Mouse (Mus musculus) limb, embryonic 14.5 days (tissue): Measurements from ENCODE around the gene Setd2. TPM values are rescaled to one million over a fixed set of nuclear protein-coding genes. Genes with fewer than 3 reads are reported as not detected.

ENCODE experiments used
- ATAC-seq: fragments of 200-750 bp; cut with Nextera tagmentation; 2 replicates; pipeline ENCODE4 v1.8.0; 2017; ENCODE audit warnings: low read depth, moderate number of reproducible peaks, moderate TSS enrichment; ENCODE audit not compliant: low FRiP score
- DNase-seq: peaks from one replicate; pipeline ENCODE4 v3.0.0-alpha.2; 2015; ENCODE audit warnings: low spot score
- H3K27ac ChIP-seq: fragments of 300-500 bp; sonication (generic); replicated peaks from 2 replicates; pipeline ENCODE4 v1.5.1; 2014; ENCODE audit warnings: low read depth, mild to moderate bottlenecking, low read length, moderate library complexity, mixed read lengths
- H3K27me3 ChIP-seq: fragments of 300-500 bp; sonication (generic); 2 replicates; pipeline ENCODE4 v1.6.1; 2014; ENCODE audit warnings: low read length, mixed read lengths; ENCODE audit not compliant: control insufficient read depth, insufficient read depth
- H3K36me3 ChIP-seq: fragments of 300-500 bp; sonication (generic); 2 replicates; pipeline ENCODE4 v1.6.1; 2014; ENCODE audit warnings: mild to moderate bottlenecking, low read length, moderate library complexity, mixed read lengths; ENCODE audit not compliant: control insufficient read depth, insufficient read depth
- H3K4me1 ChIP-seq: fragments of 300-500 bp; sonication (generic); 2 replicates; pipeline ENCODE4 v1.6.1; 2014; ENCODE audit warnings: antibody characterized with exemption, low read length, mixed read lengths; ENCODE audit not compliant: control insufficient read depth, insufficient read depth
- H3K4me2 ChIP-seq: fragments of 300-500 bp; sonication (generic); replicated peaks from 2 replicates; pipeline ENCODE4 v1.6.1; 2014; ENCODE audit warnings: low read depth, mild to moderate bottlenecking, low read length, moderate library complexity; ENCODE audit not compliant: severe bottlenecking
- H3K4me3 ChIP-seq: fragments of 300-500 bp; sonication (generic); replicated peaks from 2 replicates; pipeline ENCODE4 v1.5.1; 2014; ENCODE audit warnings: low read length
- H3K9ac ChIP-seq: fragments of 300-500 bp; sonication (generic); 2 replicates; pipeline ENCODE4 v1.6.1; 2014; ENCODE audit warnings: mild to moderate bottlenecking, low read depth, low read length, moderate library complexity; ENCODE audit not compliant: severe bottlenecking
- H3K9me3 ChIP-seq: fragments of 300-500 bp; sonication (generic); 2 replicates; pipeline ENCODE4 v1.6.1; 2016; ENCODE audit warnings: low read length; ENCODE audit not compliant: control insufficient read depth
- POLR2A ChIP-seq: fragments of 200-500 bp; IDR thresholded peaks from 2 replicates; pipeline ENCODE4 v1.8.0; 2012; ENCODE audit warnings: inconsistent platforms, mild to moderate bottlenecking, moderate library complexity, borderline replicate concordance; ENCODE audit not compliant: insufficient read depth, insufficient read length; ENCODE audit errors: extremely low read depth
- WGBS: fragments of 180-500 bp; shearing (Covaris S2); extraction: QIAGEN DNeasy Blood & Tissue Kit; methylation state at CpG from one replicate; pipeline ENCODE4 v1.1.7; 2014; 5-methylcytosine and 5-hydroxymethylcytosine counted together
- polyA plus RNA-seq, 2 experiments: library from polyadenylated mRNA; depleted of rRNA in 1 of 2; stranded (reverse) in 1 of 2; unstranded in 1 of 2; fragments of >200 nt; fragmentation: Nextera tagmentation in 1 of 2; extraction: Ambion mirVana in 1 of 2; gene quantifications; 2 replicates each; pipeline versions ENCODE4 v1.2.1 to v1.2.3; 2012 to 2014

Gene Setd2
- polyA plus RNA-seq, 2 experiments, result 52.7 to 86.5 TPM

DNA sequence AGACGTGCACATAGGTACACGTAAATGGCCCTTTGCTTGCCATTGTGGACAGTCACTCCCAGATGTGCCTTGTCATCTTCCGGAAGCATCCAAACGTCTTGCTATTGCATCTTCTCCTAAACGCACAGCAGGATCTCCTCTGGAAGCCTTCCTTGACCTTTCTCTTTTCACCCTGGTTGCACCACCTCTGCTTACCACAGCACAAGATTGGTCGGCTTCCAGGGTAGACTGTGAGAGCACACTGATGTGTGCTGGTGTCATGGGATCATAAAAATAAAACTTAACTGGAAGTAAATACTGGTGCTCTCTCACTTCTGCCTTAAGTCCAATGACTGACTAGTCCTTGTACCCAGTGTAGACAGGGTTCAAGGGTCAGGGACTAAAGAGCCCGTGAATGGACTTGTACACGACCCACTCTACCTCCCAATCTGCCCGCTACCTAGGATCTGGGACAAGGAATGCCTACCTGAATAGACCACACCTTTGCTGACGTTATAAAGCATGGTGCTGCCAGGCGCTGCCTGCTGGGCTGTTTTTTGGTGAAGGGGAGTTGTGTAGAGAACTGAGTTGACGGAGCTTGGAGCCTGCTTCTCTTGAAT, 90.3 kb downstream of the Setd2 start:
- no peak overlapping the region for H3K27ac ChIP-seq
- DNase-seq, result no peak
- no peaks in the 10 kb centered on the region for H3K9me3 ChIP-seq
- H3K9ac ChIP-seq, result no peak overlapping the region
- H3K27me3 ChIP-seq, result no peaks in the 10 kb centered on the region
- H3K4me2 ChIP-seq, result no peak overlapping the region
- H3K4me3 ChIP-seq, result no peak overlapping the region
- peaks cover 10% of the 10 kb centered on the region for H3K4me1 ChIP-seq
- ATAC-seq, result no peak
- TF ChIP-seq POLR2A, result no peak
- 84% methylated on average over 12 of the region's 12 CpGs for WGBS
- H3K36me3 ChIP-seq, result peaks cover 44% of the 10 kb centered on the region

DNA sequence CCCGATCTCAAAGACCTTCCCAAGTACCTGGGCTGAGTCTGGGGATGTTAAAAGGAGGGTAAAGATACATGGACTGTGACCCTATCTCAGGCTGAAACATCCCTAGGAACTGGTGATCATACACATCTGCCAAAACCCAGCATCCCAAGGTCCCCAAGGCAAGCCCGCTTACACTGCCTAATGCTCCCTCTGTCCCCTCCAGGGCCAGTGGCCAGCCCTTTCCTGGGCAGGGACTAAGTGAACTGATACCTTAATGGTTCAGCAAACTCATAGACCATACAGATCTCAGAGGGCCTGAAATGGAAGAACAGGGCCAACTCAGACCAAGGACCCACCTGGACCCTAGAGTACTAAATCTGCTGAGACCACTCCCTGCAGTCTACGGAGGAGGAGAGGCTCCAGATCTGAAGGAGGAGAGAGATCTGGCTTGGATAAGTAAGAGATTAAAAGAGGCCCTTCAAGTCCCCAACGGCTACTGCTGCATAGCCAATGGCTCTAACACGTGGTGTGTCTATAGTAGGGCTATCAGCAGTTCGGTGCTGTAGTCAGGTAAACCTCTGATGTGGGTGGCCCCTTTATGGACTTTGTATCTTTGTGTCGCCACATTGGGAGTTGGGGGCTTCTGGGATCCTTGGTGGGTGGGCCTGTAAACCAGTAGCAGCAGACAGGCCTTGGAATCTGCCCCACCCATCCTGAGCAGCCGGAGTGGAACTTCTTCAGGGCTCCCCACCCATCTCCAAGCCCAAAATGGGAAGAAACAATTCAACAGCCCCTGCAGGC, 91.2 kb downstream of the Setd2 start:
- Histone ChIP-seq H3K27me3 (no peaks in the 10 kb centered on the region), H3K36me3 (peaks cover 35% of the 10 kb centered on the region), H3K4me2 (peak overlapping the region; percentile 84), H3K4me3 (peak overlapping the region; percentile 43), H3K4me1 (peaks cover 10% of the 10 kb centered on the region), H3K9me3 (no peaks in the 10 kb centered on the region), H3K9ac (peak overlapping the region; percentile 55), H3K27ac (peak overlapping the region; percentile 59)
- no peak for DNase-seq
- TF ChIP-seq POLR2A, result no peak
- no peak for ATAC-seq
- WGBS, result 27% methylated on average over 8 of the region's 8 CpGs

DNA sequence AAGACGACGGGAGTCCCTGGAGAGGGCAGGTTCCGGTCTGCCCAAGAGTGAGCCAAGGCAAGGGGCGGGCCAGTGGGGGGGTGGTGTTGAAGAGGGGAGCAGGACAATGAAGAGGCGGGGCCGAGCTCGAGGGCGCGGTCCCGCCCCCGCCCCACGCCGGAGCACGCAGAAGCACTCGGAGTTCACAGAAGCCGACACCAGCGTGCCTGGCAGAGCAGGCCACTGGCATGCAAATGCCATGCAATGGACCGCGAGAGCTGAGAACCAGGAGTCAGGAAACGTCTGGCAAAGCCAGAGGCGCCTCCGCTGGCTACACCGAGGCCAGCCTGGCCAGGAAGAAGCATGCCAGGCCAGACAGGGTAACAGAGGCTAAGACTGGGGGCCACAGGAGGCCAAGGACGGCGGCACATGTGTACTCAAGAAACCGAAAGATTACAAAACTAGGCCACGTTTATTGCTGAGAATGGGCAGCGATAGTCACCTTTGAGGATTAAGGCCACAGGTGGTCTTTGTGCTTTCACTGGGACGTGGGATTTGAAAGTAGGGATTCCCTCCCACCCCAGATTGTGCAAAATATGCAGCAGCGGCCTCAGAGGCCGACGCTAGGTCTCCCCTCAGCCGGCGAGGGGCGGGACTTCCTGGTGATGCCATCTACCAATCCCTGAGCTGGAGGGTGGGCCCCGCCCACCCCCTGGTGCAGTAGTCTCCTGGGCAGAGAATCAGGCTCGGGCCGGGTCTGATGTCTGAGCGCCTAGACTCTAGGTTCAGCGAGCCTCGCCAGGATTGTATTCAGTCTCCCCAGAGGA, 92.2 kb downstream of the Setd2 start, which contains the start of gene Nradd:
Gene Nradd (minus strand): TSS at position 92 of the 806 bp plus-strand sequence.
- no peaks in the 10 kb centered on the region for H3K27me3 ChIP-seq
- DNase-seq, result peak; percentile 95

DNA sequence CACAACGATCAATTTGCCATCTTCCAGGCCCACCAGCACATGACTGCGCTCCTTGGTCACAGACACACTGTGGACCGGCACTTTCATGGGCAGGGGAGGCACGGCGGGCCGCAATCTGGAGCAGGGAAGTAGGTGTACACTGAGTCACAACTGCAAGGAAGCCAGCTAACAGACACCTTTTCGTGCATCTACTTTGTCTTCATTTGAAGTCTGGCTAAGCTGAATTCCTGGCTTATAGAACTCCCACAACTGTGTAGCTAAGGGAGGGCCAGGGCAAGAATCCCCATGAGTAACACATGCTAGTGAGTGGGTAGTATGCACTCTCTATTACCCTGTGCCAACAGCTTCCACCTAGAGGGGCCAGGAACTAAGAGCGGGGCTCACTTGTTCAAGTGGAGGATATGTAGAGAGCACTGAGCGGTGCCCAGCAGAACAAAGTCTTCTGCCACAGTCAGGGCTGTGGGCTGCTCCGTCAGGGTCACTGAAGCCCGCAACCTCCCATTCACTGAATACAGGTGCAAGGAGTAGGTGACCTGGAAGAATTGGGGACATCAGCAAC, 93.0 kb downstream of the Setd2 start:
- no peak for TF ChIP-seq POLR2A
- H3K9me3 ChIP-seq, result no peaks in the 10 kb centered on the region
- H3K4me1 ChIP-seq, result peaks cover 10% of the 10 kb centered on the region
- 62% methylated on average over 11 of the region's 11 CpGs for WGBS
- no peaks in the 10 kb centered on the region for H3K27me3 ChIP-seq
- ATAC-seq (no peak), DNase-seq (no peak)
- H3K4me2 ChIP-seq, result peak overlapping the region; percentile 84
- peak overlapping the region; percentile 43 for H3K4me3 ChIP-seq
- peaks cover 17% of the 10 kb centered on the region for H3K36me3 ChIP-seq
- H3K9ac ChIP-seq, result peak overlapping the region; percentile 55
- peak overlapping the region; percentile 62 for H3K27ac ChIP-seq

More for the DNA sequence above, 92.2 kb downstream of the Setd2 start, which contains the start of gene Nradd:
- peak; percentile 92 for ATAC-seq
- Histone ChIP-seq H3K4me3 (peak within 1 kb of the TSS; percentile 43), H3K27ac (peak within 1 kb of the TSS; percentile 62), H3K4me2 (peak within 1 kb of the TSS; percentile 84), H3K4me1 (peaks cover 10% of the 10 kb centered on the region), H3K36me3 (peaks cover 25% of the 10 kb centered on the region), H3K9ac (peak within 1 kb of the TSS; percentile 55), H3K9me3 (no peaks in the 10 kb centered on the region)
- under 1% methylated on average over 41 of the region's 41 CpGs for WGBS
- TF ChIP-seq POLR2A, result peak; percentile 80; the same call in 1 of the 2 replicates

DNA sequence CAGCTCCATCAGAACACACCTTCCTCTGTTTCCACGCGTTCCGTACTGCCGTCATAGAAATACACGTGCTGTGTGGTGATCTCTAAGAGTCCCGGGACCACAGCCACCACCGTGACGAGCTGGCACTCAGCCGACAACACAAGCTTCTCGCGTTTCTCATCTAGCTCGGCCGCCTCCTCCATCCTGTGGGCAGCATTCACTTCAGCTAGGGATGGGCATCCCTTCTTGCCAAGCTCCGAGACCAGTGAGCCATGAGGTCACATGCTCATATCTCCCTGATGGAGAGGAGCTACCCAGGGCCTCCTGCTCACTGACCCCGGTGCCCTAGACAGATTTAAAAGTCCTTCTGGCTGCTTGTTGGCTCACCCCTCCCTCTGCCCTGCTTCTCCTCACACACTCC, 97.8 kb downstream of the Setd2 start:
- H3K27me3 ChIP-seq, result peaks cover 15% of the 10 kb centered on the region
- H3K27ac ChIP-seq, result no peak overlapping the region
- 81% methylated on average over 15 of the region's 15 CpGs for WGBS
- ATAC-seq, result no peak
- no peaks in the 10 kb centered on the region for H3K36me3 ChIP-seq
- H3K4me3 ChIP-seq, result no peak overlapping the region
- H3K4me2 ChIP-seq, result no peak overlapping the region
- H3K9ac ChIP-seq, result no peak overlapping the region
- TF ChIP-seq POLR2A, result no peak
- DNase-seq, result no peak
- H3K9me3 ChIP-seq, result no peaks in the 10 kb centered on the region
- H3K4me1 ChIP-seq, result peaks cover 7% of the 10 kb centered on the region
